Mouse (Mus musculus) gastrocnemius, postnatal 36 days (tissue): ENCODE measurements around the gene Dnaja3. TPM values are rescaled to one million over a fixed set of nuclear protein-coding genes. Genes with fewer than 3 reads are reported as not detected.
"Not testable (repeated sequence)": the region's sequence is repeated elsewhere in the genome, so short reads cannot be mapped to it uniquely, and the experiment has no call there.

ENCODE experiments used
- DNase-seq, 2 experiments: peaks; one replicate each; pipeline ENCODE4 v3.0.0; 2022
- intact Hi-C: fragments of 180-260 bp; cut with DNase I; formaldehyde crosslinking; loops from one replicate; pipeline ENCODE4 v1.15.1; 2025
- total RNA-seq, 2 experiments: library from RNA; stranded (reverse); gene quantifications; 2 replicates each; pipeline ENCODE4 v1.2.3; 2021

Gene Dnaja3
- total RNA-seq, 2 experiments from 2014 or later = 90.1 TPM

- intact Hi-C loops = no loop called here
- DNase-seq = no peak
These were observed 19.0 kb downstream of the Dnaja3 start for GRCm38 (mm10) chr16:4658781-4659245.

- intact Hi-C loops = no loop called here
- no peak for DNase-seq
These were observed 19.5 kb downstream of the Dnaja3 start for GRCm38 (mm10) chr16:4659326-4659725.

DNA sequence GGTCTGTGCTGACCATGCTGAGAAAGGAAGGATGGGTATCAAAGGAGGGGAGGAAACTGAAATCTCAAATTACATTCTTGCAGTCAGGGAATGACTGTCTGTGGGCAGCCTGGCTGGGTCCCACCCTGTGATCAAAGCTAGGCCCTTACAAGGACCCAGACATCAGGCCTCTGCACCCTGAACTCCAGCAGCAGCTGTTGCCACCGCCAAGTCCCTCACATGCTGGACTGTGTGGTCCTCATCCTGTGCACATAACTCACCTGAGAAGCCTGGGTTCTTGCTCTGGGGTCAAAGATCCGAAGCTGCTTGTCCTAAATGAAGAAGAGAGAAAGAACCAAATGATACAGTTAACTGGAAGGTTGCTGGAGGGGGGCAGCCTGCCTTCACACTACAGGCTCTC, 21.8 kb downstream of the Dnaja3 start:
- intact Hi-C loops = no loop called here
- DNase-seq = no peak

DNA sequence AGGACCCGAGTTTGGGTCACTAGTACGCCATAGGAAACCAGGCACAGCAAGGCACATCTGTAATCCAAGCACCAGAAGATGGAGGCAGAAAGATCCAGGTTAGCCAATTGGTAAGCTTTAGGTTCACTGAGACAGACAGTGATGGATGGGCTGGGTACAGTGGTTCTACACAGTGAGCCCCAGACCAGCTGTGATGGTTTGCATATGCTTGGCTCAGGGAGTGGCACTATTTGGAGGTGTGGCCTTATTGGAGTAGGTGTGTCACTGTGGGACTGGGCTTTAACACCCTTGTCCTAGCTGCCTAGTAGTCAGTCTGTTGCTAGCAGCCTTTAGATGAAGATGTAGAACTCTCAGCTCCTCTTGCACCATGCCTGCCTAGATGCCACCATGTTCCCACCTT, 24.0 kb downstream of the Dnaja3 start:
- intact Hi-C loops = no loop called here
- no peak for DNase-seq

DNA sequence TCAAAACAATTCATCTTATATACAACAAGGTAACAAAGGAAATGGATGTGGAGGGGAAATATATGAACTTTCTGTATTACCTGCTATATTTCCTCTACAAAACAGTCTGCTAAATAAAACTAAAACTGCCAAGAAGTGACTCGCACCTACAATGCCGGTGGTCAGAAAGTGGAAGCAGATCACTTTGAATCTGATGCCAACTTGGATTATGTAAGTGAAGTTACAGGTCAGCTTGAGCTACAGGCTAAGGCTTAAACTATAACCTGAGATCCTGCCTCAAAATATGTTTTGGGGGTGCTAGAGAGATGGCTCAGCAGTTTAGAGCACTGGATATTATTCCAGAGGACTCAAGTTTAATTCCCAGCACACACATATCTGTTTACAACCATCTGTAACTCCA, 25.9 kb downstream of the Dnaja3 start:
- no peak for DNase-seq
- intact Hi-C loops = loop anchor here (5.0 kb wide), 1 partner anchor 98 kb away; no protein-coding TSS in a partner anchor

- intact Hi-C loops = loop anchor here (5.0 kb wide), 1 partner anchor 100 kb away; no protein-coding TSS in a partner anchor
- DNase-seq = peak; percentile 66 to 81
These were observed 27.5 kb downstream of the Dnaja3 start for GRCm38 (mm10) chr16:4667190-4667808.

GRCm38 (mm10) chr16:4670317-4670716, 30.5 kb downstream of the Dnaja3 start:
- intact Hi-C loops = no loop called here
- no peak for DNase-seq

GRCm38 (mm10) chr16:4674091-4674490, 34.3 kb downstream of the Dnaja3 start:
- DNase-seq = no peak
- intact Hi-C loops = no loop called here

DNA sequence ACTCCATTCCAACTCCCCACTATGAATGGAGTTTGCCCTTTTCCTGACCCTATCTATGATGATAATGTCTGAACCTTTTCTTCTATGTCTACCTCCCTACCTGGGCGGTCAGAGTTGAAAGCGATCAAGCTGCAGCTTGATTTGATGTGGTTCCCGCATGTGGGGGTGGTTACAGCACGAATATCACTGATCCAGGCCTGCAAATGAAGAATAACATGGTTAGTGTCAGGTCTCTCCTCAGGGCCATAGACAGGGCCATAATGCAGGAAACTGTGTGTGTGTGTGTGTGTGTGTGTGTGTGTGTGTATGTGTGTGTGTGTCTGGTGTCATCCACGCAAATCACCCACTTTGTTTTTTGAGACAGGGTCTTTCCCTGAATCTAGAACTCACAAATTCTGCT, 37.0 kb downstream of the Dnaja3 start:
- intact Hi-C loops = no loop called here
- DNase-seq = no peak

- intact Hi-C loops = no loop called here
- no peak for DNase-seq
These were observed 38.3 kb downstream of the Dnaja3 start for GRCm38 (mm10) chr16:4678080-4678479.

- intact Hi-C loops = loop anchor here (5.0 kb wide), 1 partner anchor 108 kb away; no protein-coding TSS in a partner anchor
These were observed 39.6 kb downstream of the Dnaja3 start, which contains the start of gene Coro7 for GRCm38 (mm10) chr16:4679121-4680018. Gene Coro7, minus strand, starts transcription at chr16:4679777.

DNA sequence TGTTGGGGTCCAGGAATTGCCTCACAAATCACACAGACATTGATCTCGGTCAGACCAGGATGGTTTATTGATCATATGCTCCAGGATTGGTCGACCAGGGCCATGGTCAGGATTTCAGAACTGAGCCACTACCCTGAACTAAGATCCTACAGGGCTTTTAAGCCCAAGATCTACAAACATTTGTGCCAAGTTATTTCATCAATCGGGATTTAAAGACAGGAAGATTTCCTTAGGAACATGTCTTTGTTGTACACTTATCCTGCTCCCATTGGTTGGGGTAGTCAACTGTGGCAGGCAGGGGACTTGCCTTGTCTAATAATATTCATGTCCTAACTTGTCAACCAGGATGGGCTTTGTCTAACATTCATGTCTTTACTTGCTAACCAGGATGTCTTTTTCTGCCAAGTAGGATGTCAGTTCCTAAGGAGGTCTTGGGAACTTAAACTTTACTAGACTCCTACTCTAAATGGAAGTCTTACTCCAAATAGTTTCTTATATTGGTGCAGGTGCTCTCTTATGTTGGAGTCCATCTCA, 41.2 kb downstream of the Dnaja3 start:
- not testable (repeated sequence) for DNase-seq
- intact Hi-C loops = loop anchor here (5.0 kb wide), 1 partner anchor 106 kb away; no protein-coding TSS in a partner anchor

More at GRCm38 (mm10) chr16:4679121-4680018, 39.6 kb downstream of the Dnaja3 start, which contains the start of gene Coro7:
- DNase-seq = peak; percentile 77 to 88

GRCm38 (mm10) chr16:4682628-4683179, 42.9 kb downstream of the Dnaja3 start:
- DNase-seq = no peak
- intact Hi-C loops = loop anchor here (5.0 kb wide), 1 partner anchor 105 kb away; no protein-coding TSS in a partner anchor

- intact Hi-C loops = loop anchor here (5.0 kb wide), 1 partner anchor 104 kb away; no protein-coding TSS in a partner anchor
- no peak for DNase-seq
These were observed 43.4 kb downstream of the Dnaja3 start for GRCm38 (mm10) chr16:4683193-4683580.

DNA sequence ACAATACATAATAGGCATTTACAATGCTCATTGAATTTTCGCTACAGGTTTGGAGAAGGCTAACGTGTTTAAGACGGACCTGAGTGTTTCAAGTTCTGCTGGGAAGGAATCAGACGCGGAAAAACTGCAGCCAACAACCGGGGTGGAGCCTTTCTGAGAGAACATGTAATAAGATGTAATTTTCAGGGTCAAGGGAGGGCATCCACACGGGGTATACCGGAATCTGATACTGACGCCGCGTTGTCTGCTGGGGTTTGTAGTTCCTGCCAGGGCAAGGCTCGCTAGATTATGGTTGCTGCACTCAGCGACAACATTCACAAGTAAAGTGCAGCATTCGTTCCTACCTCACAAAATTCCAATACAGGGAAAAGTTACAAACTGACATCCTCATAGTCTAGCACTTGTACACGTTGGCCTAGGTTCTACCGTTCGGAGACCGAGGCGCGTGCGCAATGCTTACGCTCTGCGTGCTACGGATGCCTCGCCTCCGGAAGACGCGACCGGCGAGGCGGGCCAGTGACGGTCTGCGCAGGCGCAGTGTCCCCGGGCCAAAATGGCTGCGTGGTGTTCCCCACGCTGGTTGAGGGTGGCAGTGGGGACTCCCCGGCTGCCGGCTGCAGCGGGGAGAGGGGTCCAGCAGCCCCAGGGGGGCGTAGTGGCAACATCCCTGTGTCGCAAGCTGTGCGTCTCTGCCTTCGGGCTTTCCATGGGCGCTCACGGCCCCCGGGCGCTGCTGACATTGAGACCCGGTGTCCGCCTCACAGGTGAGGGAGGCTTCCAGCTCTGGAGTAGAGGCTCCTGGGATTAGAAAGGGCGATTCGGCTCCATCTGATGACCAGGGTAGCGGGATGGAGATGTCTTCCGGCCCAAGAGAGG, 44.0 kb downstream of the Dnaja3 start:
- intact Hi-C loops = loop anchor here (5.0 kb wide), 1 partner anchor 103 kb away; no protein-coding TSS in a partner anchor
- DNase-seq = peak; percentile 95 to 96

- no peak for DNase-seq
- intact Hi-C loops = loop anchor here (5.0 kb wide), 1 partner anchor 103 kb away; no protein-coding TSS in a partner anchor
These were observed 44.6 kb downstream of the Dnaja3 start for GRCm38 (mm10) chr16:4684457-4684791.

GRCm38 (mm10) chr16:4689371-4689770, 49.6 kb downstream of the Dnaja3 start:
- DNase-seq = not testable (repeated sequence)
- intact Hi-C loops = loop anchor here (5.0 kb wide), 1 partner anchor 33 kb away; no protein-coding TSS in a partner anchor

GRCm38 (mm10) chr16:4701211-4701610, 61.4 kb downstream of the Dnaja3 start:
- DNase-seq = no peak
- intact Hi-C loops = no loop called here

GRCm38 (mm10) chr16:4702646-4703045, 62.9 kb downstream of the Dnaja3 start:
- intact Hi-C loops = no loop called here
- DNase-seq = no peak
